Mouse (Mus musculus) skeletal muscle tissue, adult 2 months (tissue): ENCODE data around the gene Stx2.
"Not testable (repeated sequence)": the region's sequence is repeated elsewhere in the genome, so short reads cannot be mapped to it uniquely, and the experiment has no call there.

Experiments used
- DNase-seq: peaks from one replicate; pipeline ENCODE4 v3.0.0-alpha.2; 2012; ENCODE audit warnings: low read depth, low spot score

Stx2 gene

DNA sequence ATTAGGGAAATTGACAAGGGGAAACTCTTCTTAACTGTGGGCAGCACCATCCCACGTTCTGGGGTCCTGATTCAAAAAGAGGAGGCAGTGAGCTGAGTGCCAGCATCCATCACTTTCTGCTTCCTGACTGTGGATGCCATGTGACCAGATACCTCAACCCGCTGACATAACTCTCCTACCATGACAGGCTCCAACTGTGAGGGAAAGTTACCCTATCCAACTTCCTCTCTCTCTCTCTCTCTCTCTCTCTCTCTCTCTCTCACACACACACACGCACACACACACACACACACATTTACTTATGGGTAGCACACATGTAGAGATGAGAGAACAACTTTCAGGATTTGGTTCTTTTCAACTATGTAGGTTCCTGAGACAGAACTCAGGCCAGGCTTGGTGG is 1.2 kb upstream of the Stx2 start:
- DNase-seq: no peak

DNA sequence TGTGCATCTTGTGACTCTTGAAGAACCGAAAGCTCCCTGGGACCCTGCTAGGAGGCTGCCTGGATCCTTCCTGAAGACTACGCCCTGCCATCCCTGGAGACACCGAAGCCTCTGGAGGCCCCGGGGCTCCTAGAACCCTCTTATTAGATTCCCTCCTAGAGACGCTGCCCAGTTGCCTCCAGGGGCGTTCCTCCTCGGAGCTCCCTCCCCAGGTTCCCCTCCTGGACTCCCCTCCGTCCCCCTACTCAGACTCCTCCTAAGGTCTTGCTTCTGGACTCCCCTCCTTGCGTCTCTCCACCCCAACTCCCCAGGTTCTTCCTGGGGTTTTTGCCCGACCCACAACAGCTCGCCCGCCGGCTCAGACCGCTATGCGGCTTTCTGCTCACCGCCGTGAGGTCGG is 366 bp downstream of the Stx2 start:
- DNase-seq: peak; percentile 18

DNA sequence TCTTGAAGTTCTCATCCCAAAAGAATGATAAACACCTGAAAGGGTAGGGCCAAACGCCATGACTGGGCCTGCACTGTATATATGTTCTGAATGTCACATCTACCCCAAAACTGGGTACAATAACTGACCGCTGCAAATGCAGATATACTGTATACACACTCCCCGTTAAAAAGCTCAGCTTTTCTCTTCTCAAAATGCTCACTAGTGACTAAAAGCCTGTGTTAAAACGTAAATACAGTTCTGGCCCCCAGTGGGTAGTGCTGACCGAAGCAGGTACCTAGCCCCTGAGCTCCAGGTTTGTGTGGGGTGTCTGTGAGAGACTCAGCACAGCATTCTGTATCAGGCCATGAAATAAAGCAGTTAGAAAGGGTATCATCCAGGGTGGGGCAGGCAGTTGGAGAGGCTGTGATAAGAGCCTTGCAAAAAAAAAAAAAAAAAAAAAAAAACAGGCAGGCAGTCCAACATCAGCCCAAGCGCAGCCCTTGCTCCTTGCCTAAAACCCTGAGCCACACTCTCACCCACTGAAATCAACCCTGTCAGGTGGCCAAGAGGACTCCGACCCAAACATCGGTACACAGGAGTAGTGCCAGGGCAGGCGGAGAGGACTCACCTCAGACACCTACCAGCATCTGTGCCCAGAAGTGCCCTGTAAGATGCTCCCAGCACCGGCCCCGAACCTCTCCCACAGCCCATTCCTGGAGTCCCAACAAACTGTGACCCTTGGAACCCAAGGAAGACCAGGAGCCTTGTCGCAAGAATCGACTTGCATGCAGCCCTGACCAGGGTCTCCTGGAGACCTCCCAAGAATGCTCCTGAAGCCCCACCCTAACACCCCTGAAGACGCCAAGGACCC is 1.0 kb downstream of the Stx2 start:
- DNase-seq: peak; percentile 18

DNA sequence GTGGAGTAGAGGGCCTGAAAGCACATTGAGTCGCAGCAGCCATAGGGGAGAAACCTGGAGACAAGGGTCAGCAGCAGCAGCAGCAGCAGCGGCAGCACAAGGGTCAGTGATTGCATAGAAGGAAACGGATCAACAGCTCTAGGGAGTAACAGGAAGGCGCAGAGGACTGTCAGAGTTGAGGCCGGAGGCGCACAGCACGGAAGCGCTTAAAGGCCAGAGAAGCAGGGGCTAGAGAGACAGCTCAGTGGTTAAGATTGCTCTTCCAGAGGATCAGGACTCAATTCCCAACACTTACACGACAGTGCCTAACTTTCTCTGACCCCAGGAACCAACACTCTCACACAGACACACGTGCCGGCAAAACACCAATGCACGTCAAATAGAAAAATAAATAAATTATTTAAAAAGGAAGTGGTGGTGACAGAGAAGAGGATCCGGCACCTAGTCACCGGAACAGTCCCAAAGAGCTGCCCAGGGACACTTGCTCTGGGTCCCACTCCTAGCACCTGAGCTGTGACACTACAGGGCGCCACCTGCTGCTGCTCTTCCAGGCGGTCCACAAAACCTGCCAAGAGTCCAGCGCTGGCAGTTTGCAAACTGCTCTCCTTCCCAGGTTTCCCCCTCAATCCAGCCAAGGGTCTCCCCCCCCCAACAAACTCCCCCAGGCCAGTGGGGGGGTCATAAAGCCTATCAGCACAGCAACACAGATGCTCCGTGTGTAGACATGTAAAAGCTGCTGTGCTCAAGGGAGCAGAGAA is 2.2 kb downstream of the Stx2 start:
- DNase-seq: no peak

DNA sequence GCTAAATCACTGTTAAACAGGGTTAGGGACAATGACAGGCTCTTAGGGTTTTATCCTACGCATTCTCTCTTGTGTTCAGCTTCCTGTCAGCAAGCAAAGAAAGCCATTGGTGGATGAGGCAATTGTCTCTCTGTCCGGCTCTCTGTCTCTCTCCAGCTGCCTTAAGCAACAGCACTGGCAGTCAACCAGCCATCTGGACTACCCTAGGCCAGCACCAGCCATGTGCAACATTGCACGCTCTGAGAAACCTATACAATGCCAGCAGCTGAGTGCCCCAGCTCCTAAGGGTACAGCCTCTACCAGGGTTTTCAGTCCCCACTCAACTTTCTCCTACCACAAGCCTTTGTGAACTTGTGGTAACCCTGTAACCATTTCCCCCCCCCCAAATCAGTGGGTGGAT is 3.0 kb downstream of the Stx2 start:
- peak; percentile 27 for DNase-seq

DNA sequence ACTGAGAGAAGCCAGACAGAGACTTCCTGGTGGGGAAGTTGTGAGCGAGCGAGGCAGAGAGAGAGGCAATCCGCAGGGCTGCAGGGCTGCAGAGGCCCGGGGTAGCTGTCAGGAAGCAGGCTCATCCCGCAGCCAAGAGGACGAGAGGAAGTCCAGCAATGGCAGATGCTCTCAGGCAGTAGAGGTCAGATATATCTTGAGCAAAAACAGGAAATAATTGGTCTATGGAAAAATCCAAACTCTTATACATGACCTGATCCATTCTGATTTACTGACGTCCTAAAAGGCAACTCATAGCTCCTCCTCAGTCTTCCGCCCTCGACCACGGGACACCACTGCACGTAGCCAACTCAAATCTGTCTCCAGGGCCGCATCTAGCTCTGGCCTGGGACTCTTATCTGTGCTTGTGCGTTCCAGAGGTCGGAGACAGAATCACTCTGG is 5.8 kb downstream of the Stx2 start:
- DNase-seq: peak; percentile 45

DNA sequence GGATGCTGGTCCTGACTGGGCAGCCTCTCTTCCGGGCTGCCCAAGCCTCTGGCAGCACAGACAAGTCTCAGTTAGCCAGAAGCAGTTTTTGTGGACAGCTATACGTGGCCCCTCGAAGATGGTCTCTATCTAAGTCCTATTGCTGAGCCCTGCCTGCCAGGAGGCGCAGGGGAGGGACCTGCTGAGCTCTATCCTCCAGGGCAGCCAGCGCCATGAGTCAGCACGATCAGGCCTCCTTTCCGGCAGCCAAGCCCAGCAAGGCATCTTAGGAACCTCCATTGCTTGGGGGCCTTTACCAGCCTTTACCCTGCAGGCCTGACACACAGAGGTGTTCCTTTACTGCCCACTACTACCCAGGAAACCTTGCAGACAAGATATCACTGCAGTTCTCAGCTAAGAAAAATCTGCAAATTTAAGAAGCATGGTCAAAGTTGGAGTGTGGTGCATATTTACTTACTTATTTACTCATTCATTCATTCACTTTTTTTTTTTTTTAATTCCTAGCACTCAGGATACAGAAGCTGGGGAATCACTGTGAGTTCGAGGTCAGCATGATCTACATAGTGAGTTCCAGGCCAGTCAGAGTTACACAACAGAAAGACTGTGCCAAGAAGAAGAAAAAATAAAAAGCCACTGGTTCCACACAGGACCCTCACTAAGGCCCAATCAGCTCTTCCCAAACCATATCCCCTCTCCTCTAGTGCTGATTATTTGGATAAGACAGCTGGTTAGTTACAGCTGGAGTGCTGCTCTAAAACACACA is 7.5 kb downstream of the Stx2 start:
- peak; percentile 20 for DNase-seq

DNA sequence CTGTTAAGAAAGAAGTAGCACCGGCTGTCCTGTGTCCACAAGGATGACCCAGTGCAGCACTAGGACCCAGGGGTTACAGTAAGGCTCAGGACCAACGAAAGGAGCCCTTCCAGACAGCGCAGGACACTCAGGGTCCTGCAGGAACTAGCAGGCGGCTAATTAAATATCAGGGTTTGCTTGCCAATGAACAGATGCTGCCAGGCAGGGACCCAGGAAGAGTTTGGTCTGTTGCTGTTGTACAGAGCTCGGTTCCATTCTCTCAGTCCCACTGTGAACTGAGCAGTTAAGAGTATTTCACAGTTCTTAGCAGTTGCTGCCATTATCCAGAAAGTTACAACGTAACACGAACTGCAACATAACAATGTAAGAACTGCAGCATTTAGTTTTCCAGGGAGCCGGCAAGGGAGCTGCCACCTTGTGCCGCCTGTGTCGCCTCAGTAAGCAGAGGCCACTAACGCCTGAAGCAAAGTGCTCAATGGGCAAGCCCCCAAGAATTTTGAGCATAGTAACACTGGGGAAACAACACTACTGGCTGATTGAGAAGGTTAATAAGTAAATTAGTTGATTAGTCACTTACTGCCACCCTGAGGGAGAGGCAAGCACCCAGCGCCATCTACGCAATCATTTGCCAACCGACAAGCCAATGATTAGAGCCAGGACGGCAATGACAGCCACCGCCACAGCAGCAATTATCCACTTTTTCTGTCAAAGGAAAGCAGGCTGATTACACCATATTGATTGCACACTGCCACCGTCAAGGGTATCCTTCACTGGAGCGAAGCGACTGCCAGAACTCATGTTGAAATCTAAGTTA is 21.0 kb downstream of the Stx2 start:
- DNase-seq: no peak

DNA sequence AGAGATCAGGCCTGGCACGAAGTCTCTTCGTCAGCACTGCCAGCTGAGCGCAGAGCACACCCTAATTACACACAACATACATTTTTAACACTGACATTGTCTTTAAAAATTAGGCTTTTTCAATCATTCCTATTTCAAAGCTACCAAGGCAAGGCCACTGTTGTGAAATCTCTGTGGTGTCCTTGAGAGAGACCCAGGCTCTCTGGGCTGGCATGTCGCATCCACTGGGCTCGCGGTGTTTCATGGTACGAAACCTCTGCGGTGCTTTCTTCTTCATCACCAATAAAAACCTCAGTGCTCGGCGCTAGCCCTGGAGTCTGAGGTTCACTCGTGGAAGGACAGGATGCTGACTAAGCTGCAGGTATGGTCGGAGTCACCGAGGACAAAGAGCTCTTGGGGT is 22.4 kb downstream of the Stx2 start:
- no peak for DNase-seq

DNA sequence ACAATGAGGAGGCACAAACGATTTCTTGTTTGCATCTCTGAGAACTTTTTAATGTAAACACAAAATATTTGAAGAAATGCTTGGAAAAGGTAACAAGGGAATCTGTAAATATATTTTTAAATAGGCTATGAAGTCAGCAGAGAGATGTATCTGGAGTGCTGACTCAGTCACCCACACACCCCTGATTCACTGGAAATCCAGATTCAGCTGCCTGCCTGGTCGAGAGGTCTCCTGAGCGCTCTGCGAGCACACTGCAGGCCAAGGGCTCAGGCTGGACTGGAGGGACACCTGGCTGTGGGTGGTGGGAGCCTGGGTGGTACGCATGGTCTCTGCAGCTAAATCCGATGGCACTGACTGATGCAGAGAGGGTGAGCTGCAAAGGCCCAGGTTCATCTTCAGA is 23.8 kb downstream of the Stx2 start:
- no peak for DNase-seq

DNA sequence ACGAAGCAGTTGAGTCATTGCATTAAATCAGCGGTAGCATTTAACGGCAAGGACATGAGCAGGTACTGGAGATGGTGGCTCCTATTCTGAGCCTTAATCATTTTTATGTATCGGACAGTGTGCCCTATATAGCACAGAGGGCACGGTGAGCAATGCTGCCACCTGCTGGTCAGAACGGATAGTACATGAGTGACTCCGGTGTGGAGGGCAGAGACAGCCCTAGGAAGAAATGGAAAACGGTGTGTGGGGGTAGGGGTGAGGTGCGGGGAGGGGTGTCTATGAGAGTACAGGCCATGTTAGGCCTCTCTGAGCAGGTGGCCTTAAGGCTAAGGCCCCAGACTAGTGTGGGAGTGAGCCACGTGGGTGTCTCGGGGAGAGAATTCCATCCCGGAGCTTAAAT is 26.8 kb downstream of the Stx2 start:
- DNase-seq: no peak

DNA sequence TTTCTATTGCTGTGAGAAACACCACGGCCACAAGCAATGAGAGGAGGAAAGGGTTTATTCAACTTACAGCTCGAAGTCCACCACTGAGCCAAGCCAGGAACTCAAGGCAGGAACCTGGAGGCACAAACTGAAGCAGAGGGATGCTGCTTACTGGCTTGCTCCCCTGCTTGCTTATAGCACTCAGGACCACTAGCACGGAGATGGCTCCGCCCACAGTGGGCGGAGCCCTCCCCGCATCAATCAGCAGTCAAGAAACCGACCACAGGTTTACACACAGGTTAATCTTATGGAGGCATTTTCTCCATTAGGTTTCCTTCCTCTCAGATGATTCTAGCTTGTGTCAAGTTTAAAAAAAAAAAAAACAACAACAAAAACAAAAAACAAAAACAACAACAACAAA is 27.5 kb downstream of the Stx2 start:
- no peak for DNase-seq

DNA sequence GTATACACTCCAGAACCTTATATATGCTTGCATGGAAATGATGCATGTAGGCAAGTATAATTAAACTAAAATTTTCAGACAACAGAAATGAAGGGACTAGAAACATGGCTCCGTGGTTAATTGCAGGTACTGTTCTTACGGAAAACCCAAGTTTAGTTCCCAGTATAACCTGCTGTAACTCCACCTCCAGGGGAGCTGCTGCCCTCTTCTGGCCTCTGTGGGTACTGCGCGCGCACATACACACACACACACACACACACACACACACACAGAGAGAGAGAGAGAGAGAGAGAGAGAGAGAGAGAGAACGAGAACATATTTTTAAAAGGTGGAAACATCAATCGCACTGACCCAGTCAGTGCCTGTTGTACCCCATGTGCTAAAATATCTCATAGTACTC is 29.4 kb downstream of the Stx2 start:
- no peak for DNase-seq

DNA sequence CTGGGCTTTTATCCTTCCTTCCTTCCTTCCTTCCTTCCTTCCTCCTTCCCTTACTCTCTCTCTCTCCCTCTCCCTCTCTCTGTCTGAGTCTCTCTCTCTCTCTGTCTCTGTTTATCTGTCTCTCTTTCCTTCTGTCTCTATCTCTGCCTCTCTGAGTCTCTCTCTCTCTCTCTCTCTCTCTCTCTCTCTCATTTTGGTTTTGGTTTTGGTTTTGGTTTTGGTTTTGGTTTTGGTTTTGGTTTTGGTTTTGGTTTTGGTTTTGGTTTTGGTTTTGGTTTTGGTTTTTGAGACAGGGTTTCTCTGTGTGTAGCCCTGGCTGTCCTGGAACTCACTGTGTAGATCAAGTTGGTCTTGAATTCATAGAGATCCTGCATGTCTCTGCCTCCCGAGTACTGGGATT is 30.9 kb downstream of the Stx2 start:
- DNase-seq: not testable (repeated sequence)

DNA sequence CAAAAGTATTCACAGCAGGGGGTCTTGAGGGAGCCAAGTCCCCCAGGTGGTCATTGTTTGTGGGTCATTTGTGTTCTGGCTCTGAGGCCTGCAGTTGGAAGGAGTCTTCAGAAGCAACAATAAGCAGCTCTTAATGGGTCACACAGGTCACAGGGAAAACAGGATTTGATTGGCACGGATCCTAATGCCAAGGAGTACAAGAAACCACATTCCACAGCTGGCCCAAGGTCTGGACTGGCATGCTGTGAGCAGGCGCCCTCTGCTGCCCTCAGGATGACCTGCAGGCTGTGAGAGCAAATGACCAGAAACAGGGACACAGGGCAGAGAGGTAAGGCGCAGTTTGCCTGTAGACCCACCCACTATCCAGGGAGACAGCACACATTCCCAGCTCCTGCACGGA is 32.1 kb downstream of the Stx2 start:
- no peak for DNase-seq

DNA sequence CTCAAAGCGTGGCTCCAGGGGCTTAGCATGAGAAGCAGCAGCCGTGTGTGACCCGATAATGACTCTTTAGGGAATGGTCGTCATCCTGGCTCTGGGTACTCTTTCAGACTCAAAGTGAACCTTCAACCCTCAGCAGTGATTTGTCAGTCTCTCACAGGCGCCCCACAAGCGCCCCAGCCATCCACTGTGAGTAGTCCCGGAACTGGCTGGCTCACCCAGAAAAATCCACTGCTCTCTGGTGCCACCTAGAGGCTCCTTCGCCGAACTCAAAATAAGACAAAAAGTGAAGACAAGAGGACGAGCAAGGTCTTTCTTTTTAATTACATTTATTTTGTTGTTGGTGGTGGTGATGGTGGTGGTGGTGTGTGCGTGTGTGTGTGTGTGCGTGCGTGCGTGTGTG is 37.1 kb downstream of the Stx2 start:
- DNase-seq: no peak

DNA sequence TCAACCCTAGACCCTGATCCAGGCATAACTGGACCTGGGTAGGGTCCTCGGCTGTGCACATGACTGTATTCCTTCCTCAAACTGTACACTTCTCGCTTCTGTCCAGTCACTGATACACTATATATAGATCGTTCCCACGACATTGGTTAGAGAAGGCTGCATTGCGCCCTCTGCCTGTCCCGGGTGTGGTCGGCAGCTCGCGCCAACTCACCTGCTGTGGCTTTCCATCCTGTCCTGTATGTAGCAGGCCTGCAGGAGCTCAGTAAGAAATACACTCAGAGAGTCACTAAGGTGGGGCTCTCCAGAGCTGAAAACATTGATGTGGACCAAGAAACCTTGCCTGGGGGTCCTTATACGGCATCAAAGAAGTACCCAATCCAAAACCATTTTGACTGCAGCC is 37.5 kb downstream of the Stx2 start:
- no peak for DNase-seq

DNA sequence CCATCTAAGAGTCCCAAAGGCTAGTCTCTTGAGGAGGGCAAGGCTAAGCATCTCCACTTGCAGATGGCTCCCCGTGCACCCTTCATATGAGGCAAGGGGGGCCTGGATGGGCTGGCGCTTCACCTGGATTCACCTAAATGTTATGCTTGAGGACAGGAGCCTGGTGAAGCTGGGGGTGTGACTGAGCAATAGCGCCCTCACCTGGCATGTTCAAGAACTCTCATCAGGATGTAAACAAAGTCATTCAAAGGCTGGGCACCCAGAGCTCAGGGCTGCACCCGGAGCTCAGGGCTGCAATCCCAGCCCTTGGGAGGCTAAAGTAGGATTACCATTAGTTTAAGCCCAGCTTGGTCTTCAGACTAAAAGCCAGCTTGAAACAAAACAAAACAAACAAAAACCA is 44.0 kb downstream of the Stx2 start:
- DNase-seq: no peak

DNA sequence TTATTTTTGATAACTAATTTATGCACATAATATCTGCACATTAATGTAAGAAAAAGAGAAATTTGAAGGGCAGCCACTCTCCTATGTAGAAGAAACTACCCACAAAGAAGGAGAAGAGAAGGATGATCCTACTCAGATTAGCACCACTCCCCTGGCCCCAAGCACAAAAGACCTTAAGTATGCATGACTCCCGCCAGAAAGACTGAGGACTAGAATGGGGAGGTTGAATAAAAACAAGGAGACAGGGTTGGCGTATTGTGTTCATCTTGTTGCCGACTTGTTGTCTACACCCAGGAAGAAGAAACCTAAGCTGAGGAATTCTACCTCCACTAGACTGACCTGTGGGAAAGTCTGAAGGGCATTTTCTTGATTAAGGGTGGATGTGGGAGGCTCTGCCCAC is 49.5 kb downstream of the Stx2 start:
- no peak for DNase-seq

DNA sequence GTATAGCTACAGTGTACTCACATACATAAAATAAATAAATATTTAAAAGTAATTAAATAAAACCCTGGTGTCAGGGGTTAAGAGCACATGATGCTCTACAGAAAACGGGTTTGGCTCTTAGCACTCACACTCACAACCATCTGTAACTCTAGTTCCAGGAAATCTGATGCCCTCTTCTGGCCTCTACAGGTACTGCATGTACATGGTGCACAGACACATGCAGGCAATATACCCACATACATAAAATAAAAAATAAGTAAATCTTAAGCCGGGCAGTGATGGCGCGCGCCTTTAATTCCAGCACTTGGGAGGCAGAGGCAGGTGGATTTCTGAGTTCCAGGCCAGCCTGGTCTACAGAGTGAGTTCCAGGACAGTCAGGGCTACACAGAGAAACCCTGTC is 54.0 kb downstream of the Stx2 start:
- not testable (repeated sequence) for DNase-seq

DNA sequence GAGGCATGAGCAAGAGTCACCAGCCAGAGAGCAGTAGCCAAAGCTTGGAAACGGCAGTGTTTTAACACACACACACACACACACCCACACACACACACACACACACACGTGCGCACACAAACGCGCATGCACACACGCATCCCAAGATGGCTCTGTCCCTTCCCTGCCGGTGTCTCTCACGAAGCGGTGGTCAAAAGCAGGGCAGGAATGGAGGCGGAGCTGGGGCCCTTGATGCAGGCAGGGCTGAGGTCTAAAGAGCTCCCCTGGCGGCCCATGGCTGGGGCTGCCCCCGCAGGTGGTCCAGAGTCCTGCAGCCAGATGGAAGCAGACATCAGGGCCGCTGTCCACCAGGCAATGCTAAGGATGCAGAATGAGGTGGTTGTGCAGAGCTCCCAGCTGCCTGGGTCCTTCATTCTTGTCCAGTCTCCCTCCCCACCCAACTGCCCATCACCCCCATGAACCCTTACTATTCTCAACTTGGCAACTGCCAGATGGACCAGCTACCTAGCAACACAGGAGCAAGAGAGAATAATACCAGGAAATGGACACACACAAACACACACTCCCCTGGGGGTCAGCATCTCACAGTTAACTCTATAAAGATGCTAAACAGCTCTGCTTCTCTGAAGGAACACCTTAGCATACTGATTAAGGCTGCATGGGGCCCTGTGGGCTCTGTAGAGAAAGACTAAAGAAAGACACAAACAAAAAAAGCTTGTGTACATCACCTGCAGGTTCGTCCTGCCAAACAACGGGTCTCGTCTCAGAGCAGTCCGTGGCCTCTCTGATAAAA is 54.9 kb downstream of the Stx2 start, which contains the start of gene Rimbp2:
TSS of gene Rimbp2 (minus strand) at position 209 of the 793 bp plus-strand sequence.
- no peak for DNase-seq
